Mouse (Mus musculus) intestine, embryonic 14.5 days (tissue): ENCODE measurements around the gene Tbx1. TPM values are rescaled to one million over a fixed set of nuclear protein-coding genes. Genes with fewer than 3 reads are reported as not detected.

Source experiments
- ATAC-seq: fragments of 200-750 bp; cut with Nextera tagmentation; replicated peaks from 2 replicates; pipeline ENCODE4 v1.8.0; 2017; ENCODE audit warnings: low read depth, moderate number of reproducible peaks, moderate TSS enrichment, moderate library complexity; ENCODE audit not compliant: low FRiP score, low TSS enrichment
- DNase-seq: peaks from one replicate; pipeline ENCODE4 v3.0.0-alpha.2; 2018; ENCODE audit warnings: low spot score
- H3K27ac ChIP-seq: fragments of 300-500 bp; sonication (generic); 2 replicates; pipeline ENCODE4 v1.5.1; 2014; ENCODE audit warnings: low read depth, mild to moderate bottlenecking, control low read depth
- H3K27me3 ChIP-seq: fragments of 300-500 bp; sonication (generic); replicated peaks from 2 replicates; pipeline ENCODE4 v1.6.1; 2014; ENCODE audit warnings: low read length, control low read depth; ENCODE audit not compliant: control insufficient read depth, insufficient read depth
- H3K36me3 ChIP-seq: fragments of 300-500 bp; sonication (generic); 2 replicates; pipeline ENCODE4 v1.6.1; 2014; ENCODE audit warnings: low read length, control low read depth; ENCODE audit not compliant: control insufficient read depth, insufficient read depth
- H3K4me1 ChIP-seq: fragments of 300-500 bp; sonication (generic); replicated peaks from 2 replicates; pipeline ENCODE4 v1.6.1; 2014; ENCODE audit warnings: low read length, control low read depth, mixed read lengths; ENCODE audit not compliant: control insufficient read depth, insufficient read depth
- H3K4me2 ChIP-seq: fragments of 300-500 bp; sonication (generic); 2 replicates; pipeline ENCODE4 v1.6.1; 2014; ENCODE audit warnings: low read length
- H3K4me3 ChIP-seq: fragments of 300-500 bp; sonication (generic); 2 replicates; pipeline ENCODE4 v1.5.1; 2014; ENCODE audit warnings: low read depth, low read length, control low read depth, mixed read lengths
- H3K9ac ChIP-seq: fragments of 300-500 bp; sonication (generic); 2 replicates; pipeline ENCODE4 v1.6.1; 2014; ENCODE audit warnings: mild to moderate bottlenecking, low read length
- H3K9me3 ChIP-seq: fragments of 300-500 bp; sonication (generic); 2 replicates; pipeline ENCODE4 v1.6.1; 2016; ENCODE audit warnings: low read length, control low read depth; ENCODE audit not compliant: control insufficient read depth
- WGBS: fragments of 180-500 bp; shearing (Covaris S2); extraction: QIAGEN DNeasy Blood & Tissue Kit; methylation state at CpG from one replicate; pipeline ENCODE4 v1.1.7; 2014; 5-methylcytosine and 5-hydroxymethylcytosine counted together
- polyA plus RNA-seq: library from polyadenylated mRNA; unstranded; fragments of >200 nt; fragmentation: Nextera tagmentation; extraction: Ambion mirVana; gene quantifications from 2 replicates; pipeline ENCODE4 v1.2.1, GENCODE M21; 2014

Gene Tbx1
- polyA plus RNA-seq, 1 experiment from 2014 or later: 0.14 TPM

DNA sequence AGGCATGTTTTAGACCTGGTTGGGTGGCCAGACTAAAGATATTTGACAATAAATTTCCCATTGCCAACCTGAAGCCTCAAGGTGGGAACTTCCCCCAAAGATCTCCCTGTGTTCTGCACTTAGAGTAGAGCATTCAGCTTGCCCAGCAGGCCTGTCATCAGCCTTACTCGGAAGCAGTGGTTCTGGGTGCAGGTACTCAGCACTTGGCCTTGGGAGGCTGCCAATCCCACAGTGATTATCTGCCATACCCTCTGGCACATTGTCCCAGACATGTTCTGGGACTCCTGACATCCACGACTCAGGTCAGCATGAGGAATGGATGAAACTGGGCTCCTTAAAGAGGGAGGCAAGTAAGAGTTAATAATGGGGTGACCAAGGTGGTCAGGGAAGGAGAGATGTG lies 26.0 kb downstream of the Tbx1 start:
- no peak overlapping the region for H3K9ac ChIP-seq
- DNase-seq: no peak
- no peaks in the 10 kb centered on the region for H3K4me1 ChIP-seq
- no peaks in the 10 kb centered on the region for H3K27me3 ChIP-seq
- H3K4me2 ChIP-seq: no peak overlapping the region
- H3K36me3 ChIP-seq: no peaks in the 10 kb centered on the region
- no peak for ATAC-seq
- no peak overlapping the region for H3K27ac ChIP-seq
- no peak overlapping the region for H3K4me3 ChIP-seq
- 71% methylated on average over 2 of the region's 2 CpGs for WGBS
- no peaks in the 10 kb centered on the region for H3K9me3 ChIP-seq

DNA sequence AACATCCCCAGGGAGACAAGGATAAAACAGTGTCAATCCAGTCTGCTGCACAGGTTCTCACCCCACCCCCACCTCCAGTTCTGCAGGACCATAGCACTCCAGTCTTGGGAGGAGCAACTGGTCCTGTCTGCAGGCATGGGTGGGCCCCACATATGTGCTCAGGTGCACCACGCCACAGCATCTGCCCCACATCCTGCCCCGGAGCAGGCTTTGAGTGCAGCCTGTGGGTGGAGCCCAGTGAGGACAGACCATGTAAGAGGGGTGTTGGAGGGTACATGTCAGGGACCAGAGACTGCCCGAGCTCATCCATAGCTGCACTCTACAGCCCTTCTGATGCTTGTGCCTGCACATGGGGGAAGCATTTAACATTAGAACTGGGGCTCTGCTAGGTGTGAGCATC lies 34.0 kb downstream of the Tbx1 start:
- no peaks in the 10 kb centered on the region for H3K36me3 ChIP-seq
- H3K9me3 ChIP-seq: no peaks in the 10 kb centered on the region
- WGBS: 74% methylated on average over 3 of the region's 3 CpGs
- H3K4me3 ChIP-seq: no peak overlapping the region
- no peak overlapping the region for H3K4me2 ChIP-seq
- H3K9ac ChIP-seq: no peak overlapping the region
- no peak for ATAC-seq
- H3K4me1 ChIP-seq: peaks cover 5% of the 10 kb centered on the region
- no peak overlapping the region for H3K27ac ChIP-seq
- no peak for DNase-seq
- no peaks in the 10 kb centered on the region for H3K27me3 ChIP-seq

DNA sequence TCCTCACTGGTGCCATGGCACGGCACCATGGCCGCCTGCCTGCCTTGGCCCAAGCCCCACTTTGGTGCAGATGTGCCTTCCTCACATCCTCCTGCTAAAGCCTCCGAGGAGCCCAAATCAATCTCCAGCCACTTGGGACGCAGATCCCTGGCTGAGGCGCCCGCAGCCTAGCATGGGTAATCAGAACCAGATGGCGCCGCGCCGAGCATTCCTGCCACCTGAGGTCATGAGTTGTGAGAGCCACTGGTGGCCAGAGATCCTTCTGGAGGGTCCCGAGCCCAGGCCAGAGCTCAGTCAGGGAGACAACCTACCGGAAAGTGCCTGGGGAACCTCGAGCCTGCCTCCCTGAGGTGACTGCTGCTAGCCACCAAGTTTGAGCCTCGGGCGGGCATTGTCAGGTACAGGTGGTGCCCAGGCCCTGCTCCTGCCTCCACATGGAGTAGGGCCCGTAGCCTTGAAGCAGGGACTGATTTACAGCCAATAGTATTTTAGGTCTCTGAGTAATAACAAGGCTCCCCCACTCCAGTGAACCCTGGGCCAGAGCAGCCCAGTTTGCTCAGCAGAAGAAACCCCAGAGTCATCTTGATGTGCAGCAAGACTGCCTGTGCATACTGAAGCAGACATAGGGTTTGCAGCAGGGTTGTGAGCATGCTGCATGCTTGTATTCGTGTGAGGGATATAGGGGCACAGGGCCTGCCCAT lies 35.1 kb downstream of the Tbx1 start:
- no peaks in the 10 kb centered on the region for H3K9me3 ChIP-seq
- H3K4me2 ChIP-seq: no peak overlapping the region
- H3K9ac ChIP-seq: no peak overlapping the region
- H3K27ac ChIP-seq: no peak overlapping the region
- DNase-seq: no peak
- no peak overlapping the region for H3K4me3 ChIP-seq
- no peaks in the 10 kb centered on the region for H3K27me3 ChIP-seq
- no peak for ATAC-seq
- peaks cover 5% of the 10 kb centered on the region for H3K4me1 ChIP-seq
- no peaks in the 10 kb centered on the region for H3K36me3 ChIP-seq
- 49% methylated on average over 17 of the region's 17 CpGs for WGBS

- no peak overlapping the region for H3K4me2 ChIP-seq
- H3K9ac ChIP-seq: no peak overlapping the region
- no peaks in the 10 kb centered on the region for H3K36me3 ChIP-seq
- H3K27ac ChIP-seq: no peak overlapping the region
- H3K9me3 ChIP-seq: no peaks in the 10 kb centered on the region
- H3K27me3 ChIP-seq: no peaks in the 10 kb centered on the region
- peaks cover 5% of the 10 kb centered on the region for H3K4me1 ChIP-seq
- no peak for ATAC-seq
- H3K4me3 ChIP-seq: no peak overlapping the region
- WGBS: 37% methylated on average over 2 of the region's 2 CpGs
- DNase-seq: no peak
Measured at GRCm38 (mm10) chr16:18554721-18555120, 35.8 kb downstream of the Tbx1 start.

GRCm38 (mm10) chr16:18552106-18552710 lies 38.3 kb downstream of the Tbx1 start:
- Histone ChIP-seq H3K9ac (no peak overlapping the region), H3K36me3 (no peaks in the 10 kb centered on the region), H3K4me1 (peaks cover 5% of the 10 kb centered on the region), H3K9me3 (no peaks in the 10 kb centered on the region), H3K4me3 (no peak overlapping the region), H3K27me3 (no peaks in the 10 kb centered on the region), H3K4me2 (no peak overlapping the region), H3K27ac (no peak overlapping the region)
- WGBS: 53% methylated on average over 11 of the region's 11 CpGs
- DNase-seq (no peak), ATAC-seq (no peak)

DNA sequence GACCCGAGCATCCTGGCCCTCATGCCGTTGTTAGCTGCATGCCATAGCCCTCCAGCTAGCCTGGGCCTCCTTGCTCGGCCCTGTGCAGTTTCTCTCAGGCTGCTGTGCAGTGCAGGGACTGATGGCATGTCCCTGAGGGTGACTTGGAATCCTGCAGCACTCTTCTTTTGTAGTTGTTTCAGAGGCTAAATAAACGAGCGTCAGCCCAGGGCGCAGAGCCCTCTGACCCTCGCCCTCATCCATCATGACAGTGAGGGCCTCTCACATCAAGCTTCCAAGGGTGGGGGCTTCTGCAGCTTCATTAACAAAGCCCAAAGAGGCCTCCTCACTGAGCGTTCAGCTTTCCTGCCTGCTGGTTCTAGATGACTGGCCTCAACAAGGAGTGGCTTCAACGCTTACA lies 38.9 kb downstream of the Tbx1 start:
- Histone ChIP-seq H3K27me3 (no peaks in the 10 kb centered on the region), H3K36me3 (no peaks in the 10 kb centered on the region), H3K9ac (no peak overlapping the region), H3K4me3 (no peak overlapping the region), H3K4me1 (peaks cover 5% of the 10 kb centered on the region), H3K27ac (no peak overlapping the region), H3K4me2 (no peak overlapping the region), H3K9me3 (no peaks in the 10 kb centered on the region)
- DNase-seq (no peak), ATAC-seq (no peak)
- 29% methylated on average over 9 of the region's 9 CpGs for WGBS

DNA sequence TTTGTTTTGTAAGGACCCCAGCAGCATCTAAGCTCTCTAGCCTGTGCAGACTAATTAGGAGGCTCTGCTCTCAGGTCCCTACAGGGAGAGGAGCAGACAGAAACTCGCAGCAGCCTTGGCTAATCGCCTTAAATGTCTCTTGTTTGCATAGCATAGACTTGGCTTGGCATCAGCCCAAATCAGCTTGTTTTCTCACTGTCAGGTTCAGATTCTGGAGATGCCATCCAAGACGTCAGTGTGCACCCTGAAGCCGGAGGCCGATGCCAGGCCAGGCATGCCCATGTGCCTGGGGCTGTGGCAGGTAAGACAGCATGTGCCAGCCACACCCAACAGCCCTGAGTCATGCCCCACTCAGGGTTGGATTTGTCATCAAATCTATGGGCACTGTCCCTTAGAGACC lies 42.6 kb downstream of the Tbx1 start:
- Histone ChIP-seq H3K9ac (no peak overlapping the region), H3K27ac (no peak overlapping the region), H3K4me1 (no peaks in the 10 kb centered on the region), H3K9me3 (no peaks in the 10 kb centered on the region), H3K4me3 (no peak overlapping the region), H3K4me2 (no peak overlapping the region), H3K27me3 (no peaks in the 10 kb centered on the region), H3K36me3 (no peaks in the 10 kb centered on the region)
- DNase-seq (no peak), ATAC-seq (no peak)
- WGBS: 68% methylated on average over 5 of the region's 5 CpGs

DNA sequence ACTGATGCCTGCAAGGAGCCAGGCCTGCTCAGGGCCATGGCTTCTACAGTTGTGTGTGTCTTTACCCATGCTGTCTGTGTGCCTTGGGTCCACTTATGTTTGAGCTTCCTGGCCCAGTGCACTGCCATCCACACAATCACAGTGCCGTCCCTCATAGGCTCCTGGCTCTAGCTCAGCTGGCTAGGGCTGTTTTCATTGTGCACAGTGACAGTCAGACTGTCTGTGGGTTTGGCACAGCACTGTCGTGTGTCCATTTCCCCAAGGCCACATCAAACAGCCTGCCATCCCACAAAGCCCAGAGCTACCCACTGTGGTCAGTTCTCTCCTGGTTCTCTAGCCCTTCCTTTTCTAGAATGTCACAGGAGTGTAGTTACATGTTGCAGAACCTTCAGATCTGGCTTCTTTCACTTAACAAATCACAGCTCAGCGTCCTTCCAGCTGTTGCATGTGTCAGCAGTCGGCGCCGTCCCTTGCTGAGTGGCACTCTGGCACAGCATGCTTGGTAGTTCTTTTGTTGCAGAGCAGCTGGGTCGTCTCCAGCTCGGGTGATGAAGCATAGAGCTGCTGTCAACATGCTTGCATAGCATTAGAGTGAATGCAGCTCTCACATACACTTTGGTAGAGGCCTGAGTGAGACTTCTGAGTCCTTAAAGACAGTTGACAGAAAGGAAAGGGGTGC lies 47.2 kb downstream of the Tbx1 start:
- 72% methylated on average over 8 of the region's 8 CpGs for WGBS
- Histone ChIP-seq H3K27me3 (no peaks in the 10 kb centered on the region), H3K4me3 (no peak overlapping the region), H3K4me2 (no peak overlapping the region), H3K27ac (no peak overlapping the region), H3K4me1 (no peaks in the 10 kb centered on the region), H3K9ac (no peak overlapping the region), H3K36me3 (no peaks in the 10 kb centered on the region), H3K9me3 (no peaks in the 10 kb centered on the region)
- no peak for ATAC-seq
- no peak for DNase-seq
